Mouse (Mus musculus): ENCODE measurements around the gene Acot8.
A peak's percentile ranks its signal among the peaks of the same experiment; 100 is the strongest.

Acot8 gene

DNA sequence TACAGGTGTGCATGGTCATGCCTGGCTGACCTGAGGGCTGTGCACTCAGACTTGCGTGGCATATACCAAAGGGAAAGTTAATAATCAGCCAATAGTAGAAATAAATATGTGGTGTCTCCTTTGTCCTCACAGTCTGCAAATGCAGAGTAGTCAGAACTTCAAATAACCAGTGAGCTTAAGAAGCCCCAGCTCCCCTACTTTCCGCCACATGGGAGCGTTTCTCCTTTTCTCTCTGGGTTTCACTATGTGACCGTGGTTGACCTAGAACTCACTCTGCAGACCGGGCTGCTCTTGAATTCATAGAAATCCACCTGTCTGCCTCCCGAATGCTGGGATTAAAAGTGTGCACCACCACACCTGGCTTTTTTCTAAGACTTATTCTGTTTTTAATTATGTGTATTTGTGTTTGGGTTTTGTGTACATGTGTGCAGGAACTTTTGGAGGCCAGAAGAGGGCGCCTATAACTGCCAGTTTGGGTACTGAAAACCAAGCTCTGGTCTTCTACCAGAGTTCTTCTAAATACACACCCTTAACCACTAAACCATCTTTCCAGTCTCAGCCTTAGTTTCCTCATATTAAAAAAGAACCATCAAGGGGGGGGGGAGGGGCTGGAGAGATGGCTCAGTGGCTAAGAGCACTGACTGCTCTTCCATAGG is 20.6 kb downstream of the Acot8 start:
- no peak for DNase-seq (ENCODE audit: low spot score)

DNA sequence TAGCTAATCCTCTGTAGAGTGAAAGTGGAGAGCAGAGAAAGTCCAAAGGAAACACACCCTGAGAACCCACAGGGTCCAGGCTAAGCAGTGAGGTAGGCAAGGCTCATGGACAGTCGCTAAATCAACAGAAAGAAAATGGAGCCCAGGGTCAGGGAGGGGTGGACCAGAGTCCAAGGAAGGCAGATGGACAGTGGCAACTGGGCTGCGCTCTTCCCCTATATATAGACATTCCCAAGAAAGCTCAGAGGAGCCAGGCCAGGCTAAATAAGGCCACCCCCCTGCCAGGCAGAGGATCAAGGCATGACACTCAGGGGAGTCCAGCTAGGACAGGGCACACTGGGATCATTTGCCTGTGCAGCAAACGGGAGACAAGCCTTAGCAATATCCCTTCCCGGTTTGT is 22.8 kb downstream of the Acot8 start:
- DNase-seq (ENCODE audit: low spot score), result no peak

DNA sequence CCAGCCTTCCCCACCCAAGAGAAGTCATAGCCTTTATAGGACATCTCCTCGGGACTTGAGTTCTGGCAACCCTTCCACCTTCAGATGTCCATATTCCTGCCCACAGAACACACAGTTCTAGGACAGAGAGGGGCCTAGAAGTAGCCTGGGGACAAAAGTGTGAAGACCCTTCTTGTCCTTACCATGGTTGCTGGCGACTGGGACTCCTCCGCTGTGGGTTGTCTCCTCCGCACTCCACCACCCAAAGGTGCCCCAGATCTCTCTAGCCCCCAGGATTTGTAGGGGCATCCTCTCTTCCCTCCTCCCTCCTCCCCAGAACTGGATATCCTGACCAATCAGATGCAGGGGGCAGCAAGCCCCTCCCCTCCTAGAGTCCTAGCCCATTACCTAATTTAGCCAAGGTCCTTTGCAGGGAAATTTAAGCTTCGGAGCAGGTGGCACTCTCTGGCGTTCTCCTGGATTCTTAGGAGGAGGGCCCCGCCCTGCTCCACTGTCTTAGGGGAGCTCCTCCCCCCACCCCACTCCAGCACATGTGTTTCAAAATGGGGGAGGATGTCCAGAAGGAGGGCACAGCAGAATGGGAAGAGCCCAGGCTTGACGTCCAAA is 25.1 kb downstream of the Acot8 start, which contains the start of gene Tnnc2:
Gene Tnnc2, minus strand, starts transcription at position 487 of the 606 bp plus-strand sequence.
- no peak for DNase-seq (ENCODE audit: low spot score)

DNA sequence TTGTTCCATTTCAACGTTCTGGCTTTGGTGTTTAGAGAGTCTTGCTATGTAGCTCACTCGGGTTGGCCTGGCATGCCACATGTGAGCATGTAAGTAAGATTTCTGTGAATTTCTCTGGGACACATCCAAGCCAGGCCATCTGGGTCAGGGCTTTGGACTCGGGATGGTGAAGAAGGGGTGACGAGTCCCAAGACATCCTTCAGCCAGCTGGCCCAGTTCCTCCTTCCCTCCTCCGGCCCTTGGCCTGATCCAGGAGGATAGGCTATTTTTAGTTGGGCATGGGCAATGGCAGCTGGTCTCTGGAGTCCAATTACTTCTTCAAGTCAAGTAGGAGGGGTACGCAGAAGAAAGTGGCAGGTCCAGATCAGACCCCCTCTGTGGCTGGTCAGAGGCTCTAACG is 25.9 kb downstream of the Acot8 start:
- DNase-seq (ENCODE audit: low spot score), result no peak

DNA sequence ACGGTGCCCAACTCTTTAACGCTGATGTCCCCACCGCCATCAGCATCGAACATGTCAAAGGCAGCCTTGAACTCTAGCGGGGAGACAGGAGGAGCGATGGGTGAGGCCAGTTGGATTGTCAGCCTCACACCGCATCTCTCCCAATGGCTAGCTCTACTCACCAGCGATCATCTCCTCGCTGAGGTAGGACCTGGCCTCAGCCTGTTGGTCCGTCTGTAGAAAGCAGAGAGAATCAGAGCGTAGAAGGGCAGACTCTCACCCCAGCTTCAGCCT is 26.7 kb downstream of the Acot8 start:
- no peak for DNase-seq (ENCODE audit: low spot score)

DNA sequence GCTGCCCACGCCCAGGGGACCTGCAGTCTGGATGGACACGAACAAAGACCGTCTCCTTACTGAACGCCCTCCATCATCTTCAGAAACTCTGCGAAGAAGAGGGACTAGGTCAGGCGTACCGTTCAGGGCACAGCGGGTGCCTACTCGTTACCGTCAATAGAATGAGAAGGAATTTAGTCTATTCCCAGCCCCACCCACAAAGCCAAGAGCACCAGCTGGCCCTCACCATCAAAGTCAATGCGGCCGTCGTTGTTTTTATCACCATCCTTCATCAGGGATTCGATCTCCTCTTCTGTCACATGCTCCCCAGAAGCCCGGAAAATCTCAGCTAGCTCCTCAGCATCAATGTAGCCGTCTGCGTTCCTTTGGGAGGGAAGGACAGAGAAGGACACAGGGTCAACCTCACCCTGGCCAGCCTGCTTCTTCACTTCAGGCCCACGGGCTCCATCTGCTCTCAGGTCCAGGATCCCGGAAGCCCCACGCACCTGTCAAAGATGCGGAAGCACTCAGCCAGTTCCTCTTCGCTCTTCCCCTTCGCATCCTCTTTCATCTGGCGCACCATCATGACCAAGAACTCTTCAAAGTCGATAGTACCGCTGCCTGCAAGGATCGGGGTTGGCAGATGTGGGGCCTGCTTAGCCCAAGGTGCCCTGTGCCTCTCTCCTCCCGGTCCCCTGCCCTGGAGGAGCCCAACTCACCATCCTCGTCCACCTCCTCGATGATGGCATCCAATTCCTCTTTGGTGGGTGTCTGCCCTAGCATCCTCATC is 27.3 kb downstream of the Acot8 start:
- no peak for DNase-seq (ENCODE audit: low spot score)

DNA sequence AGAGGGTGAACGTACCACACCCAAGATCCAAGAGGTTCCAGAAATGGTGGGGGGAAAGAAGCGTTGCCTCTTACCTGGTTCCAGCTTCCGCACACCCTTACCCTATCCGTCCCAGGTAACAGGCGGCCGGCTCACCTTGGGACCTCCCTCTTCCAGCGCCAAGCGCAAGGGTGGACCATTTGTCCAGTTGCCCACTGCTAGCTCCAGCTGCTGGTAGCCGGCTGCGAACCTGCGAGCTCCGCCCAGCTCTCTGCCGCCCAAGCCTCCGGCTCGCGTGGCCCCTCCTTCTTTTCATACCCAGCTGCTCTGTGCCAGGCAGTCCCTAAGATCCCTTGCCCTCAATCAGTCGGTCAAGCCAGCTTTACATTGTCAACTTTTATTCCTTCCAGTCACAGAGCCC is 27.9 kb downstream of the Acot8 start:
- no peak for DNase-seq (ENCODE audit: low spot score)

DNA sequence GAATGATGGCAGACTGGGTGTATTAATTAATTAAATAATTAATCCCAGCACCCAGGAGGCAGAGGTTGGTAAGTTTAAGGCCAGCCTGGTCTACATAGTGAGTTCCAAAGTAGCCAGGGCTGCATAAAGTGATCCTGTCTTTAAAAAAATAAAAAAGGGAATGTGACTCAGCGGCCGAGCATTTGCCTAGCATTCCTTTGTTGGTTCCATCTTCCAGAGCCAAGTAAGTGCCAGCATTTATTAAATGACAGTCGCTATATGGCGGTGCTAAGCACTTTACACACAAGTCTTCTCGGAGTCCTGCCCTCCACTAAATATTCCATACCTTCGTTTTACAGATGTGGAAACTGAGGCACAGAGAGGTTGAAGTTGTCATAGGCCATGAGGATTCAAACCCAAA is 28.6 kb downstream of the Acot8 start:
- no peak for DNase-seq (ENCODE audit: low spot score)

DNA sequence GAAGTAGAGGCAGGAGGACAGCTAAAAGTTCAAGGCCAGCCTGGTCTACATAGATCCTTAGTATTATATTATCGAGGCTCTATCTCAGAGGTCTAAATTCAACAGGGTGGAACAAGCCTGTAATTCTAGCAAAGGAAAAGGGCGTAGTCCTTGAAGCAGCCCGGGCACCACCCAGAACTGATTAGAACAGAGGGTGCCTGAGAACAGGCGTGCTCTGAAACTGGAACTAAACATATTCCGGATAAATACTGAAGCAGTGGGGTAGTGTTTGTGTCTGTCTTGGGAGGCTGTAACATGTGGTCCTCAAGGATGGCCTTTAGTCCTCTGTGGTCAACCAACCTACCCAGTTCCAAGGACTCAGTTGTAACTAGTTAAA is 30.7 kb downstream of the Acot8 start:
- no peak for DNase-seq (ENCODE audit: low spot score)

DNA sequence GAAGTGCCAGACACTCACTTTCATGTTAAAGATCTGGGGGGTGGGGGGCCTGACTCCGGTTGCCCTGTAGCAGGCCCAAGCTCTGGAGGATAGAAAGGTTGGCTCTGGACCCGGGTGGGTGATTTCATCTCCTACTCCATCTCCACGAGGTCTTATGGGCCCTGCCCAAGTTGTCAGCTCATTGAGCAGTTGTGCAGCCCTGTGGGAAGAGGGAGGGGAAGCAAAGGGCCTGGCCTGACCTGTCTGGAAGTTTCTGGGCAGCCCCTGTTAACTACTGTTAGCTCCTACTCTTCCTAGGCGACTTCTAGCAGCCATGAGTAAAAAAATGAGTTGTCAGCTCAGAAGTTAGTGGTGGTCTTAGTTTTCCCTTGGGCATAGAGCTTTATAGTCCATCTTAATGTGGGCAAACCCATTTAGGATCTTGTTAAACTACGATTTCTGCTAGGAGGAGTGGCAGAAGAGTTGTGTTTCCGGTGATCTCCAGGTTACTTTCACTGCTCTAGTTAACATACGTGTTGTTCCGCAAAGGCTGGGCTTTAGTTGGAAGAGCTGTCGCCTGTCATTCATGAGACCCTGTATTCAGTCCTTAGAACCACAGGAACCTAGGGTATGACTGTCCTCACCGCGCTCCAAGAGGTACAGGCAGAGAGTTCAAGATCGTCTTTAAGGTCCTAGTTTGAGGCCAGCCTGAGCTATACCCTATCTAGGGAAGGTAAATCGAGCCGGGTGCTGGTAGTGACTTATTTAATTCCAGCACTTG is 31.3 kb downstream of the Acot8 start:
- DNase-seq (ENCODE audit: low spot score), result no peak

DNA sequence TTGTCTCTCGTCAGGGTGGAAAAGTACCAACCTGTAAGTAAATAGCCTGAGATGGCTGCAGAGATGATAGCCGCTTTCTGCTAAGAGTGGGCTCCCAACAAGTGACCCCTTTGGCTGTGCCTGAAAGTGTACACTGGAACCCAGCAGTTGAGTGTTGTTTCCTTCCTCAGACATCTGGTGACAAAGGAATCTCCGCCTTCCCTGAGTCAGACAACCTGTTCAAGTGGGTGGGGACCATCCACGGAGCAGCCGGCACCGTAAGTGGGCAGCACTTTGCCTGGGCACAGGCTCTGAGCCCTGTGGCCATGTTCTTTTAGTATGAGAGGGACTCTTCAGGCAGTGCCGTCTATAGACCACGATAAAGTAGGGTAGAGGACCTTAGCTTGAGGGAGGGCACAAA is 33.6 kb downstream of the Acot8 start:
- DNase-seq (ENCODE audit: low spot score), result no peak

DNA sequence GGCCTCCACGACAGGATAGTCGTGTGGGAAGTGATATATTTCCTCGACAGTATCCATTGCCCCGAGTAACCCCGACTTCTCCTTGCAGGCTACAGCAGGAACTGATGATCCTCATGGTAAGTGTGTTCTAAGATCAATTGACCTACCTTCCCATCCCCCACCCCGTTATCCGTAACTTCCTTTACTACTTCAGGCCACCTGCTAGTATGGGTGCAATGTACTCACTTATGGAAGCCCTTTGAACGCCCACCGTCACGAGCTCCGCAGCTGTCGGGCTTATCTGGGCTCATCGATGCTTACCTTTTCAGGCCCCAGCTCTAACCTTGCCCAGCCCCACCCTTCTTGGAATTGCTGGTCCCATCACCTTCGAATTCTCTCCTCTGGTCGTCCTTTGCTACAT is 34.4 kb downstream of the Acot8 start:
- DNase-seq (ENCODE audit: low spot score), result no peak

DNA sequence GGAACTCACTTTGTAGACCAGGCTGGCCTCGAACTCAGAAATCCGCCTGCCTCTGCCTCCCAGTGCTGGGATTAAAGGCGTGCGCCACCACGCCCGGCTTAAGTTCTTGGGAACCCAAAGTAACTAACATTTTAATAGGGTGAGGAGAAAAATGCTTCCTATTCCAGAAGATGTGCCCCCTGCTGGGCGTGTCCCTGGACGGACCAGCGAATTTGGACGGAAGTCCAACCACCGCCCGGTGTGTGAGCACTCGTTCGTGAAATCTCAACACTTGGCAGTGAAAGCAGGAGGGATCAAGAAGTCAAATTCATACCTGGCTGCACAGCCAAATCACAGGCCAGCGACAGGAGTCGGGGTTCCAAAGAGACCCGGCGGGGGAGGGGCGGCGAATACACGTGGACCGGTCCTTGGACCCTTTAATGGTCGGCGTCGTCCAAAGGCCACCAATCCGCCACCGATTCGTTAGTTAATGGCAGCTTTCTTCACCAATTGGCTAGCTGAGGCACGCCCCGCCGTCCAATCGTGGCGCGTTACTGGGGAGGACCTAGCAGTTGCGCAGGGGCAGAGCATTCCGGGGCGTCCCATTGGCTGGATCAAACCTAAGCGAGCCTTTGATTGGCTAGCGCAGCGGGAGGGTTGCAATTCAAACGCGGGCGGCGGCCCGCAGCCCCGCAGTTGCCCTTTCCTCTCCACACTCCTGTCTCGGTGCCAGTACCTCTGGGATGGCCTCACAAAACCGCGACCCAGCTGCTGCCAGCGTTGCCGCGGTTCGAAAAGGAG is 35.2 kb downstream of the Acot8 start, which contains the start of gene Ube2c:
Gene Ube2c, plus strand, starts transcription at position 641 of the 780 bp plus-strand sequence.
- peak; percentile 96 for DNase-seq (ENCODE audit: low spot score)

DNA sequence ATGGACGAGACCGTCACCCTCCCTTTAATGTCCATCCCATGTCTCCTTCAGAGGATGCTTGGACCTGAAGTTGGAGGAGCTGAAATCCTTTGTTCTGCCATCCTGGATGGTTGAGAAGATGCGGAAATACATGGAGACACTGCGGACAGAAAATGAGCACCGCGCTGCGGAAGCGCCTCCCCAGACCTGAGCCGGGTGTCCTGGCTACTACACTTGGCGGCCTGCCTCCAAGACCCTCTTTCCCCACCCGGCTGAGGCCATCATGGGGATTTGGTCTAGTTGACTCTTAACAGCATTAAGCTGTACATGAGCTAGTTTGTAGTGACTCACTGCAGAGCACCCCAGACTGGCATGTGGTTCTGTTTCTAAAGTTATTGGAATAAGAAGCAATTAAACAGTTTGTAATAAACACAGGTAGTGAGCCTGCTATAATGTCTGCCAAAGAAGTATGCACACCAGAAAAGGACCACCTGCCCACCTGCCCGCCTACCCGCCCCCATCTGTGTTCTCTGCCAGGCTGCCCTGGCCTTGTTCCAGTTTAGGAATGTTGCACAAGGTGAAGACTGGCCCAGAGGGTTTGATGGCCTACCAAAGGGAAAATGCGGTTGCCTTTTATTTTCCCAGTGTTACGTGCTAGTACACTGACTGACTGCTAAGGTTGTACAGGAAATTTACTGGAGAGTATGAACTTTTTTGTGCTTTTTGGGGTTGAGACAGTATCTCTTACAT is 36.7 kb downstream of the Acot8 start:
- no peak for DNase-seq (ENCODE audit: low spot score)

DNA sequence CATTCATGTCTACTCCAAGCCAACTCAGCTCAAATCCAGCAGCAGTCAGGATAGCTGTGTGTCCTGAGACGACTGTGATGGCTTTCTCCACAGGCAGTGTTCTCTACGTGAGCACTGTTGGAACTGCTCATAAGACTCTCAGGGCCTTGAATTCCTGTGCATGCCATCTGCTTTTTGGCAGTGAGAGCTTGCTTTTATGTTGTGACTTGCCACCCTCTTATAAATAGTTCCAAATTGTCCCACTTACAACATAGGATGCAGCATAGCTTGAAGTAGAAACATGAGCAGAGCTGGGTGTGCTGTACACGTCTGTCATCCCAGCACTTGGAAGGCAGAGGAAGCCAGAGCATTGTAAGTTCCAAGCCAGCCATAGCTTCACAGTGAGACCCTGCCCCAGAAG is 38.8 kb downstream of the Acot8 start:
- no peak for DNase-seq (ENCODE audit: low spot score)

DNA sequence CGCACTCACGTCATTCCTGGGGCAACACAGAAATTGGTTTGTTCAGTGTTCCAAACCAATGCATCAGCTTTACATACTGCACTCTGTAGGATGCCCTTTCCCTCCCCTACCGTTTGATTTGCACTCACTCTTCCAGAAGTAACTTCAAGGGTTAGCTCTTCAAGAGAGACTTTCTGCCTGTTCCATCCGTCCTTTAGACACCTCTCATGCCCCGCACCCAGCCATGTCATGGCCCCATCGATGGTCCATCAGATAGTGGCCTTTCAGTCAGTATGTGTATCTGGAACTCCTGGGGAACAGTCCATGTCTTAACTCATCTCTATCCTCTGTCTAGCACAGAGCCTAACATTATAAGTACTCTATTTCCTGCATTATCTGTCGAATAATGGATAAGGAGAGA is 42.1 kb downstream of the Acot8 start:
- no peak for DNase-seq (ENCODE audit: low spot score)

DNA sequence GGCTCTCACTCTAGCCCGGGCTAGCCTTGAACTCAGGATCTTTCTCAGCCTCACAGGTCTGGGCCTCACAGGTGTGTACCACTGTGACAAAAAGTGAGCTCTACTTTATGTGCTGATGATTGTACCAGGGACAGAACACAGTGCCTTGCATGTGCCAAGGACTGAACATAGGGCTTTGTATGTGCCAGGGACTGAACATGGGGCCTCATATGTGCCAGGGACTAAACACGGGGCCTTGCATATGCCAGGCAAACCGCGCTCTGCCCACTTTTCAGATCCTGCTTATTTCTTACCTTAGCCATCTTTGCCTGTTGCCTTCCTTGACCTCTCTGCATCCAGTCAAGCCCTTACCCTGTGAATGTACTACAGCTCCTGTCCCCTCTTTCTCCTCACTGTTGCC is 42.7 kb downstream of the Acot8 start:
- no peak for DNase-seq (ENCODE audit: low spot score)

DNA sequence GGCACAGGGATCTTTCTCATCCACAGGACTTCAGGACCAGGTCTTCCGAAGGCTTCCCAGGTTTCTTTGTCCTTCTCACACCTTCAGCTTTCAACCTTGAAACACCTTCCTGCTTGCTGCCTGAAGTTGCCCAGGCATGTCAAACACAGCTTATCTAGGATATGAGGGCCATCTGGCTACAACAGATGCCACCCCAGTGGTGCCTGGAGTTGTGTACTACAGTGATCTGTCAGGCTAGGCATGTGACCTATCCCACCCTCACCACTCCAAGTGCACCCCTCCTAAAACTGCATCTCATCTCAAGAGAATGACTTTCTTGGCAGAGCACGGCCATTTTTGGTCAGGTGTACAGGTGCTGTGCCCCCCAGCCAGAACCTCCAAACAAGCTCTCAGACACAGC is 43.2 kb downstream of the Acot8 start:
- DNase-seq (ENCODE audit: low spot score), result no peak

DNA sequence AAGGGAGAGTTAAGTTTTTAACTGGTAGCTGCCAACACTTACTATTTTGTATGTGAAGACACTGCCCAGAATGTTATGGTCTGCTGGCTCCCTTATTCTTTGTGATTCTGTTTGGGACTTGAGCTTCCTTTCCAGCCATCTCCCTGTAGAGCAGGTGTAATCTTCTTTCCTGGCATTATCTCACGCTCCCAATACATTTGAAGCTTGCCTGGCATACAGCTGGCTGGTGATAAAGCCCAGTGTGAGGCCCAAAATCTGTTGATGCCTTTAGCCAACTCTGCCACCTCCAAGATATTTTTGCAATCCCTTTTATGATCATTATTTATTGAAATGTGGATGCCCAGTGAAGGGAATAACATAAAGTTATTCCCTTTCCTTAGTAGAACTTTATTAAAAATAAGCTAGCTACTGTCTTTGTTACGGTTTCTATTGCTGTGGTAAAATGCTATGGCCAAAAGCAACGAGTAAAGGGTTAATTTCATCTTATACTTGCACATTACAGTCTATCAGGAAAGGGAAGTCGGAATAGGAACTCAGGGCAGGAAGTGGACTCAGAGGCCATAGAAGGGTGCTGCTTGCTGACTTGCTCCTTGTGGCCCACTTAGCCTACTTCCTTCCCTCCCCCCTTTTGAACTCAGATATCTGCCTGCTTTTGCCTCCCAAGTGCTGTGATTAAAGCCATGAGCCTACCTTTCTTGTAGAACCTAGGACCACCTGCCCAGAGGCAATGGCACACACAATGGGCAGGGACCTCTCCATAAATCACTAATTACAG is 44.4 kb downstream of the Acot8 start:
- DNase-seq (ENCODE audit: low spot score), result no peak

DNA sequence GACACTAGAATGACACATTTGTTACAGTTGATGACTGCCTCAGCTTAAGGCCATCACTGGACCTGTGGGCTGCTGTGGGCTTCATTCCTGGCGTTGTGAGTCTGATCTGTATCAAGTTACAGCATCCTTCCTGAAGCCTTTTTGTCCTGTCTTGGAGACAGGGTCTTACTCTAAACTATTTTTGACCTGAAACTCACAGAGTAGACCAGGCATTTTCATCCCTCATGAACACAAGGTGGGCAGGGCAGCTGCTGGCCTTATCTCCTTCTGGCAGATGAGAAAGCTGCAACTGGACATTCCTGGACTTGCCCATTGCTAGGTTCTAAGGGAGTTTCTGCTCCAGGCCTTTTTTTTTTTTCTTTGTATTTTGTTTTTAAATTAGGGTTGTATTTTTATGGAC is 46.0 kb downstream of the Acot8 start:
- no peak for DNase-seq (ENCODE audit: low spot score)

DNA sequence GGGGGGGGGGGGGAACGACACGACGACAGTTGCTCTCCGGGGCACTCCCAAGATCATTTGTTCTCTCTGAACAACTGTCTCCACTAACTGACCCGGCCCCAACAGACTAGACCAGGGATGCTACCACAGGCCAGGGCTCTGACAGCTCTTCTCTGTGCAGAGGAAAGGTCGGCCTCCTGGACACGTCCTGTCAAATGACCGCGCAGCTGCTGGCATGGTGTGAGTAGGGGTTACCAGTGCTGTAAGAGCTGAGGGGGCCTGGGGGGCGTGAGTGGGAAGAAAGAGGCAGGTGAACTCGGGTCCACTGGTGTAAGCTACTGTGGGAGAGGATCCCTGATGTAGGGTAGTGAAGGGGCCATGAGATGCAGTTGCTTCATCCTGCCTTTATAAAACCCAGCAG is 46.8 kb downstream of the Acot8 start:
- DNase-seq (ENCODE audit: low spot score), result no peak

All from ovary, postnatal 36 days (tissue).